Mouse (Mus musculus) CD4-positive, CD25-positive, alpha-beta regulatory T cell, adult 2 months (primary cell): ENCODE data around the gene 1110004F10Rik.
A peak's percentile ranks its signal among the peaks of the same experiment; 100 is the strongest.
"Not testable (repeated sequence)": the region's sequence is repeated elsewhere in the genome, so short reads cannot be mapped to it uniquely, and the experiment has no call there.

Experiments used
- DNase-seq: peaks from one replicate; pipeline ENCODE4 v3.0.0-alpha.2; 2012; ENCODE audit warnings: low read depth, low spot score

The 1110004F10Rik gene

GRCm38 (mm10) chr7:116039196-116039537 is at the start of gene 1110004F10Rik:
1110004F10Rik (plus strand) TSS chr7:116039397.
- peak; percentile 12 for DNase-seq

GRCm38 (mm10) chr7:116002726-116003125 is 36.5 kb upstream of the 1110004F10Rik start:
- DNase-seq = no peak

- no peak for DNase-seq
Observed at GRCm38 (mm10) chr7:116029991-116030390, 9.2 kb upstream of the 1110004F10Rik start.

GRCm38 (mm10) chr7:116030597-116031387 is 8.4 kb upstream of the 1110004F10Rik start:
- no peak for DNase-seq

- DNase-seq = peak; percentile 18
Observed at GRCm38 (mm10) chr7:116031388-116031717, 7.8 kb upstream of the 1110004F10Rik start.

- peak; percentile 50 for DNase-seq
Observed at GRCm38 (mm10) chr7:116031718-116032595, 7.2 kb upstream of the 1110004F10Rik start.

GRCm38 (mm10) chr7:116032596-116033307 is 6.4 kb upstream of the 1110004F10Rik start:
- peak; percentile 80 for DNase-seq

- peak; percentile 32 for DNase-seq
Observed at GRCm38 (mm10) chr7:116033371-116034241, 5.6 kb upstream of the 1110004F10Rik start.

GRCm38 (mm10) chr7:116034282-116034758 is 4.9 kb upstream of the 1110004F10Rik start:
- DNase-seq = peak; percentile 35

- DNase-seq = no peak
Observed at GRCm38 (mm10) chr7:116035504-116035903, 3.7 kb upstream of the 1110004F10Rik start.

GRCm38 (mm10) chr7:116036591-116037555 is 2.3 kb upstream of the 1110004F10Rik start:
- DNase-seq = no peak

- no peak for DNase-seq
Observed at GRCm38 (mm10) chr7:116038024-116038423, 1.2 kb upstream of the 1110004F10Rik start.

GRCm38 (mm10) chr7:116038511-116038910 is 686 bp upstream of the 1110004F10Rik start, which contains the start of gene Sox6:
Sox6 (minus strand) TSS chr7:116038796.
- peak; percentile 15 for DNase-seq

GRCm38 (mm10) chr7:116039538-116040466 is 605 bp downstream of the 1110004F10Rik start:
- peak; percentile 82 for DNase-seq

GRCm38 (mm10) chr7:116040470-116041019 is 1.3 kb downstream of the 1110004F10Rik start:
- no peak for DNase-seq

- DNase-seq = no peak
Observed at GRCm38 (mm10) chr7:116060739-116061138, 21.5 kb downstream of the 1110004F10Rik start.

- not testable (repeated sequence) for DNase-seq
Observed at GRCm38 (mm10) chr7:116084366-116084765, 45.2 kb downstream of the 1110004F10Rik start, which contains the start of gene Gm4353. Gm4353 (minus strand) TSS chr7:116084635.
